Mouse (Mus musculus) thymus, adult 2 months (tissue): ENCODE measurements around the gene Sdsl. TPM values are rescaled to one million over a fixed set of nuclear protein-coding genes. Genes with fewer than 3 reads are reported as not detected.

Experiments used
- DNase-seq: peaks from one replicate; pipeline ENCODE4 v3.0.0; 2021
- H3K27ac ChIP-seq: fragments of 200-500 bp; 2 replicates; pipeline ENCODE4 v1.5.1; 2012; ENCODE audit warnings: low read length, control low read depth; ENCODE audit not compliant: control insufficient read depth, insufficient read depth
- H3K27me3 ChIP-seq: fragments of 200-500 bp; 2 replicates; pipeline ENCODE4 v1.6.1; 2012; ENCODE audit warnings: mild to moderate bottlenecking, low read length, moderate library complexity, mixed read lengths; ENCODE audit not compliant: control insufficient read depth, insufficient read depth
- H3K36me3 ChIP-seq: fragments of 200-500 bp; 2 replicates; pipeline ENCODE4 v1.6.1; 2012; ENCODE audit warnings: mild to moderate bottlenecking, low read length, moderate library complexity; ENCODE audit not compliant: control insufficient read depth, insufficient read depth
- H3K4me1 ChIP-seq: fragments of 200-500 bp; replicated peaks from 2 replicates; pipeline ENCODE4 v1.6.1; 2012; ENCODE audit warnings: low read length; ENCODE audit not compliant: control insufficient read depth, insufficient read depth
- H3K4me3 ChIP-seq: fragments of 200-500 bp; 2 replicates; pipeline ENCODE4 v1.5.1; 2012; ENCODE audit warnings: mild to moderate bottlenecking, low read length, control low read depth, moderate library complexity; ENCODE audit not compliant: control insufficient read depth, insufficient read depth
- CTCF ChIP-seq: fragments of 200-500 bp; IDR thresholded peaks from 2 replicates; pipeline ENCODE4 v1.5.1; 2012; ENCODE audit warnings: mild to moderate bottlenecking, control low read depth, low read length, moderate library complexity, borderline replicate concordance; ENCODE audit not compliant: control insufficient read depth, poor library complexity, insufficient read depth; ENCODE audit errors: extremely low read depth
- POLR2A ChIP-seq: fragments of 200-500 bp; IDR thresholded peaks from 2 replicates; pipeline ENCODE4 v1.6.1; 2012; ENCODE audit warnings: mild to moderate bottlenecking, low read length, control low read depth, moderate library complexity; ENCODE audit not compliant: control insufficient read depth, poor library complexity, insufficient read depth; ENCODE audit errors: extremely low read depth
- WGBS: fragments of 180-500 bp; shearing (Covaris S2); methylation state at CpG from one replicate; pipeline ENCODE4 v1.1.7; 2018; 5-methylcytosine and 5-hydroxymethylcytosine counted together
- polyA plus RNA-seq: library from polyadenylated mRNA; depleted of rRNA; stranded (reverse); fragments of >200 nt; gene quantifications from 2 replicates; pipeline ENCODE4 v1.2.3, GENCODE M21; 2012; rRNA removed

The Sdsl gene
- polyA plus RNA-seq, 1 experiment = 2.5 TPM

DNA sequence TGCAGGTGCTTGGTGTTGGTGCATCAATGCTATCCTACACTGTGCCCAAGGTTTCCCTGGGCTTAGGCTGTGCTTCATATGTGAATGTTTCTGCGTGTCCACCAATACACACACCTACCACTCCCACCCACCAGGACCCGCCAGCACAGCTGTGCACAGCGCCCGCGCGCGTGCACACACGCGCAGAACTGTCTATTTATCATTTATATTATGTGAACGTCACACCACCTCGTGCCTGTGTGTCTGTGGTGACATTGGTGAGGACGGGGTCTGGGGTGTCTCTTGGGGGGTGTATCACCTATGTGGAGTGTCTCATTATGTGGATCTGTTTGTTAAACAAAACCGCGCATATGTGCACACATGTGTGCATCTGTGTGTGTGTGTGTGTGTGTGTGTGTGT lies 63.7 kb downstream of the Sdsl start:
- 81% methylated on average over 14 of the region's 14 CpGs for WGBS
- Histone ChIP-seq H3K36me3 (no peaks in the 10 kb centered on the region), H3K4me3 (no peak overlapping the region), H3K27ac (no peak overlapping the region), H3K27me3 (peaks cover 3% of the 10 kb centered on the region; the same call in 1 of the 2 replicates), H3K4me1 (no peaks in the 10 kb centered on the region)
- no peak for TF ChIP-seq POLR2A
- TF ChIP-seq CTCF = no peak
- no peak for DNase-seq

Other genes starting within 250 kb of the Sdsl start
- 0.03 and 0.23 TPM in 2 replicates for gene Lhx5, start 41.1 kb downstream of the Sdsl start, polyA plus RNA-seq
- 0.65 and 0.75 TPM in 2 replicates for gene Sds, start 3.7 kb upstream of the Sdsl start, polyA plus RNA-seq
- gene Plbd2, start 30.8 kb upstream of the Sdsl start, polyA plus RNA-seq = 31.5 and 32.4 TPM in 2 replicates
- gene Slc8b1, start 38.4 kb upstream of the Sdsl start, polyA plus RNA-seq = 21.9 and 29.1 TPM in 2 replicates
- gene Tpcn1, start 115.9 kb upstream of the Sdsl start, polyA plus RNA-seq = 203 and 208 TPM in 2 replicates
- gene Iqcd, start 116.2 kb upstream of the Sdsl start, polyA plus RNA-seq = 2.8 and 3.0 TPM in 2 replicates
- gene Rita1, start 139.8 kb upstream of the Sdsl start, polyA plus RNA-seq = 18.8 and 20.6 TPM in 2 replicates
- 429 and 448 TPM in 2 replicates for gene Ddx54, start 139.9 kb upstream of the Sdsl start, polyA plus RNA-seq
- gene Cfap73, start 161.4 kb upstream of the Sdsl start, polyA plus RNA-seq = 0.15 and 0.33 TPM in 2 replicates
- 27.7 and 28.0 TPM in 2 replicates for gene Rasal1, start 176.0 kb upstream of the Sdsl start, polyA plus RNA-seq
- gene Dtx1, start 239.1 kb upstream of the Sdsl start, polyA plus RNA-seq = 60.6 and 66.6 TPM in 2 replicates